Mouse (Mus musculus) cerebellum, postnatal 4 days (tissue): Measurements from ENCODE around the gene Tfe3.
"Not testable (repeated sequence)": the region's sequence is repeated elsewhere in the genome, so short reads cannot be mapped to it uniquely, and the experiment has no call there.

ENCODE experiments used
- DNase-seq, 2 experiments: peaks; one replicate each; pipeline ENCODE4 v3.0.0; 2022; ENCODE audit warnings: low spot score in 2 of 2, mixed read lengths in 1 of 2

Tfe3 gene

GRCm38 (mm10) chrX:7762137-7762920 lies at the start of gene Tfe3:
Tfe3 (plus strand) TSS chrX:7762560.
- peak; percentile 63 to 82 for DNase-seq

- DNase-seq, result not testable (repeated sequence)
These were observed 48.6 kb upstream of the Tfe3 start for GRCm38 (mm10) chrX:7713764-7714134.

- DNase-seq, result peak; percentile 66 to 88
These were observed 48.0 kb upstream of the Tfe3 start, which contains the start of gene Wdr45 for GRCm38 (mm10) chrX:7714135-7714899. Wdr45 (plus strand) TSS chrX:7714333.

GRCm38 (mm10) chrX:7716058-7716457 lies 46.3 kb upstream of the Tfe3 start:
- DNase-seq, result not testable (repeated sequence)

- peak; percentile 22 to 47 for DNase-seq
These were observed 40.7 kb upstream of the Tfe3 start, which contains the start of gene Gm45208 for GRCm38 (mm10) chrX:7721514-7722281. Gm45208 (plus strand) TSS chrX:7722245.

- DNase-seq, result no peak
These were observed 40.1 kb upstream of the Tfe3 start for GRCm38 (mm10) chrX:7722282-7722611.

- DNase-seq, result no peak
These were observed 39.7 kb upstream of the Tfe3 start for GRCm38 (mm10) chrX:7722691-7723090.

- no peak for DNase-seq
These were observed 38.2 kb upstream of the Tfe3 start for GRCm38 (mm10) chrX:7724135-7724534.

GRCm38 (mm10) chrX:7725841-7726240 lies 36.5 kb upstream of the Tfe3 start:
- DNase-seq, result no peak

- no peak for DNase-seq
These were observed 35.2 kb upstream of the Tfe3 start for GRCm38 (mm10) chrX:7727176-7727575.

- DNase-seq, result peak; percentile 31 to 58
These were observed 34.0 kb upstream of the Tfe3 start, which contains the start of gene Praf2 for GRCm38 (mm10) chrX:7728215-7728921. Praf2 (plus strand) TSS chrX:7728439.

- no peak for DNase-seq
These were observed 33.5 kb upstream of the Tfe3 start for GRCm38 (mm10) chrX:7728922-7729265.

- DNase-seq, result peak; percentile 33 to 64
These were observed 28.7 kb upstream of the Tfe3 start for GRCm38 (mm10) chrX:7733571-7734156.

GRCm38 (mm10) chrX:7739336-7740081 lies 22.9 kb upstream of the Tfe3 start:
- no peak for DNase-seq

GRCm38 (mm10) chrX:7740082-7740819 lies 22.1 kb upstream of the Tfe3 start:
- no peak for DNase-seq

GRCm38 (mm10) chrX:7741103-7741502 lies 21.3 kb upstream of the Tfe3 start:
- DNase-seq, result no peak

GRCm38 (mm10) chrX:7743470-7743869 lies 18.9 kb upstream of the Tfe3 start:
- DNase-seq, result no peak

- DNase-seq, result no peak
These were observed 17.4 kb upstream of the Tfe3 start for GRCm38 (mm10) chrX:7744940-7745339.

- DNase-seq, result no peak
These were observed 16.9 kb upstream of the Tfe3 start for GRCm38 (mm10) chrX:7745429-7745828.
